Mouse (Mus musculus): Measurements from ENCODE around the gene Lrrc3b. TPM values are rescaled to one million over a fixed set of nuclear protein-coding genes. Genes with fewer than 3 reads are reported as not detected.

The Lrrc3b gene
- total RNA-seq (2021) = 1 to 10 TPM; 4.6 to 6.0 TPM
- 8.3 and 12.0 TPM in 2 replicates for polyA plus RNA-seq (2012; rRNA removed)
- long read RNA-seq, partial matches to known transcripts = 0 of 4 reads
- long read RNA-seq, other reads (novel, unspliced or antisense) = 0 of 4 reads

DNA sequence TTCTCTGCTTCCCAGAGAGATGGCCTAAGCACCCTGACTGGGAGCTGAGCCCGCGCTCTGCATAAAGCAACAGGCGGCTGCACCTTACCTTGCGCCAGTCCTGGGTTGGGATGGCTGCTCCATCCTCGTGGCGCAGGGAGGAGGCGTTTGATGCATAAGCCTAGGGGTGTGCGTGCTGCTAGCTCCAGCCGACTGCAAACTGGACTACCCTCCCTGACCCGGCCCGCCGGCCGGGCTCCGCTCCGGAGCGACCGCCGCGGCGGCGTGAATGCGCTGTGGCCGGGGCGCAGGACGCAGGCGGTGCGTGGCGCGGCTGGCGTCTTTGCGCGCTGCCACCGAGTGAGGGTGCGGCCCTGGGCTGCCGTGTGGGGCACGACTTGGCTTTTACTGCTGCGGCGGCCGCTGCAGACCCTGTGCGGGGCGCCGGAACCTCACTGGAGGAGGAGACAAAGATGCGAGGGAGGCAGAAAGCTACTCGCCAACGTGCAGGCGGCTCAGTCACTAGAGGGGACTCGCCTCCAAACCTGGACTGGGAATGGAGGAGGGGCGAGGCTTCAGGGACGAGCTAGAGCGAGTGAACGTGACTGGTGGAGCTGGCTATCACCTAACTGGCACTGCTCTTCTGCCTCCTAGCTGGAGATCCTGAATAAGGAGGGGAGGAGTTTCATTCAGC, at the start of gene Lrrc3b:
Gene Lrrc3b (minus strand): TSS at position 503 of the 673 bp plus-strand sequence.
- DNase-seq = peak; percentile 72

GRCm38 (mm10) chr14:15477668-15478067, 38.9 kb upstream of the Lrrc3b start:
- DNase-seq = no peak

DNA sequence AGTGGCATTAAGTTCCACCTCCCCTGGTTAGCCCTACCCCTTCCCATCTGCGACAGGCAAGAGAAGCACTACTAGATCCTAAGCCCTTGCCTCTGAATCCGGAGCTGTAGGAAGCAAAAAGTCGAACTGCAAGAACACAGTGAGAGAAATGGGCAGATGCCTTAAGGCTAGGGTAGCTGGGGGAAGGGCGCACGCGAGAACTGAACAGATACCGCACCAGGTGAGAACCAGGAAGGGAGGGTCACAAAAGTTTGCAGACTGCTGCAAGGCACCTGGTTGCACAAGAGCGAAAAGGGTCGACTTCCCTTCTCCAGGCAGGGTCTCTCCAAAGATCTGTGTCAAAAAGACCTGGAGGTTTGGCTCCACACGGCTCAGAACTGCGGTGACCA, 697 bp downstream of the Lrrc3b start:
- DNase-seq = peak; percentile 21

GRCm38 (mm10) chr14:15437501-15437941, 1.3 kb downstream of the Lrrc3b start:
- peak; percentile 44 for DNase-seq

DNA sequence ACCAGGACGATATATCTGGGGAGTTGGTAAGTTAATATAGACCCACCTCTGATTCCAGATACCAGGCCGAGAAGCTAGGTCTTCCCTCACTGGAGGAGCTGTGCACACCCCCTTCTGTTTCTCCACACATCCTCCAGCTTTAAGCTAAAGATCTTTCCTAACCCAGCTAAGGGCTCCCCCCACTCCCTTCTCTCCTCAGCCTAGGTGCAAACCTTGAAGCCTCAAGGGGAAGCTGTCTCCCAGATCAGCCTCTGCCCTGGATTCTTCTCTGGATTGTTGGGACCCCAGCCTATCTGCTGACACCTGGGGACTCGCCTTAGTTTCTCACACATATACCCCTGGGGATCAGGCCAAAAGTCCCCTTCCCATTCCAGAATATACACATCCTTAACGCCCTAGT, 1.7 kb downstream of the Lrrc3b start:
- no peak for DNase-seq

DNA sequence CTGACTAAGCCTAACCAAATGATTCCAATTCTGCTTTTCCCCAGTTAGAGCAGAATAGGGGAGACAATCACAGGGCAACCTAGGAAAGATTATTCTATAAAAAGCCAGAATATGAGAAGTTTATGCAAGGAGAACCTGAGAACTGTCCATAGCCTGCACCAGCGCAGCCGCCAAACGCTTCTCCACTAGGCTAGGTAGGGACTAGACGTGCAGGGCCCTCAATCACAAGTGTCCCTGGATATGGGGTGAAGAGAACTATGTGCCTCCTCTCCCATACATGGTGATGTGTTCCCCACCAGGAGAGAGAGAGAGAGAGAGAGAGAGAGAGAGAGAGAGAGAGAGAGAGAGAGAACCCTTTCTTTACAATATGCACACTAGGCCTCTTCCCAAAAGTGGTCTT, 2.2 kb downstream of the Lrrc3b start:
- no peak for DNase-seq

- DNase-seq = no peak
These were observed 6.4 kb downstream of the Lrrc3b start for GRCm38 (mm10) chr14:15432396-15432795.

DNA sequence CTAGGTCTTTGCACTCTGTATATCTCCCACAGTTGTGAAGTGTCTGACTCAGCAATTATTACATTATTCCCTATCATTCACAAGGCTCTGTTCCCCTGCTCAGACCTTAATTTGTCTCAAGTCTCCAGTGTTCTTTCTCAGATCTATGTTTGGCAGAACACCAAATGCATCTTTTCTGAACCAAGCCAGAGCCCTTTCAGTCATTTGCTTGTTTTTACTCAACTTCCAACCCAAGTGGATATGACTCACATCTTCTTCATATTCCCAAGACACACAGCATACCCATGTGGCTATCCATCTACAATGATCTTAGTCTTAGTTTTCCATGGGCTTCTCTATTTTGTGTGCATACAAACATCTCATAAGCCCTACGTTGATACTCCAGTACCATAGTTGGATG, 17.2 kb downstream of the Lrrc3b start:
- DNase-seq = no peak

DNA sequence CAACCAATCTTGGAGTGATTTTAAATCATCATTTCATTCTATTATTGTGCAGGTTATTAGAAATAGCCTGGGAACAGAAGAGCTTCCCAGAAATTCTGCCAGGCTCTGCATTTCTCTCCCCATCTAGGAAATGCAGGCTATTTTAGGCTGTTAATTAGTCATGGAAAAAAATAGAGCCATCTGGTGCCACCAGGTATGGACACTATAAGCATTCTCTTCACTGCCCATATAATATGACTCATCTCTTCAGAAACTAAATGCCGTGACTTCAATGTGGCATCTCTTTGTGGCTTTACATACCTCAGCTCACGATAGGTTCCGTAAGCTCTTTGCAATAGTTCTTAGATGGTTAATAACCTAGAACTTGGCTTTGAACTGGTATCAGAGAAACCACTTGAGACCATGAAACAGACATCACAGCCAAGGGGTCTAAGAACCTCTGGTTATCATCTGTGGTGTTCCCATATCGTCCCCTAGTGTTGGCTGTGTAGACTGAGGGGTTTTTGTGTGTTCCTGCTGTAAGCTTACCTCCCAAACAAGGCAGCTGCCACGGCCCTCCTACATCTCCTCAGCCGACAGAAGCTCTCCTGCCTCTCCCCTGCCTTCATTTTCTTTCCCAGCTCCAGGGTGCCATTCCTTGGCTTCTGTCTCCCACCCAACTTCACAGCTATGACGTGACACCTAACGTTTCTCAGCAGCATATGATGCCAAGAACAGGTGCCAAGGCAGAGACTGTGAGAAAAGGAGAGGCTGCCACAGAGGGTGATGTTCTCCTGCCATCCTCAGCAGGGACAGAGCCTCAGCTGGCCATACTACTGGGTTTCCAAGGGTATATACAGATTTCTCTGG, 27.9 kb downstream of the Lrrc3b start:
- no peak for DNase-seq

DNA sequence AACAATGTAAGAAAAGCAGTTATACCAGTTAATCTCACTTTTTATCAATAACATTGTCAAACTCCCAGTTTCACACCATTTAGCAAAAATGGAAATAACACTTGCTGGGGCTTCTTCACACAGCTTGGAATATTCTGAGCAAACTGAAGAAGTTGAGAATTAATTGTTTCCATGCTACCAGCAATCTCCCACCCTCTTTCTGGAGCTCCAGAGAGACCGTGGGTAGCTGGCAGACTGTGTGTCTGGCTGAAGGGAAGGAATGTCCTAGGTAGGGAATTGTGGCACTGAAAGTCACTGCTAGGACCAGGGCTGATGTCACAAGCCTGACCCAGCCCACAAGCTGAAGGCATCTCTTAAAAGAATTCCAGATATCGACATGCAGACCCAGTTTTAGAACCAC, 53.3 kb downstream of the Lrrc3b start:
- DNase-seq = no peak

- no peak for DNase-seq
These were observed 53.8 kb downstream of the Lrrc3b start for GRCm38 (mm10) chr14:15384972-15385371.

- no peak for DNase-seq
These were observed 54.3 kb downstream of the Lrrc3b start for GRCm38 (mm10) chr14:15384532-15384931.

DNA sequence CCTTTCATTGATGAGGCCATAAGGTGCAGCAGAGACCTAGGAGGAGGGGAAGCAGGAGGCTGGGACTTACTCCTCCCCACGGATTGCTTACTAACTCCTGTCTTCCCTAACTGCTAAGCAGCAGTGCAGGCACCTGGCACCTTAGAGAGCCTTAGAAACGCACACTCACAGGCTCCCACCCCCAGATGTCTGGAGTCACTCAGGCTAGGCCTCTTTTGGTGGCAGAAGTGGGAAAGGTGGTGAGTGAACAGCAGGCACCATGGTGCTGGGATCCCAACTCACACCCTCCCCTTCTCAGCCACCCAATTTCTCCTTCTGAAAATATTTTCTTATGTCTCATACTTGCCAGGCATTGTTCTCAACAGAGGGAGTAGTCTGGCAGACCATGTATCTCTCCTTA, 55.7 kb downstream of the Lrrc3b start:
- no peak for DNase-seq

- no peak for DNase-seq
These were observed 61.4 kb downstream of the Lrrc3b start for GRCm38 (mm10) chr14:15377368-15377767.

- DNase-seq = no peak
These were observed 62.0 kb downstream of the Lrrc3b start for GRCm38 (mm10) chr14:15376786-15377185.

- no peak for DNase-seq
These were observed 64.5 kb downstream of the Lrrc3b start for GRCm38 (mm10) chr14:15374271-15374670.

DNA sequence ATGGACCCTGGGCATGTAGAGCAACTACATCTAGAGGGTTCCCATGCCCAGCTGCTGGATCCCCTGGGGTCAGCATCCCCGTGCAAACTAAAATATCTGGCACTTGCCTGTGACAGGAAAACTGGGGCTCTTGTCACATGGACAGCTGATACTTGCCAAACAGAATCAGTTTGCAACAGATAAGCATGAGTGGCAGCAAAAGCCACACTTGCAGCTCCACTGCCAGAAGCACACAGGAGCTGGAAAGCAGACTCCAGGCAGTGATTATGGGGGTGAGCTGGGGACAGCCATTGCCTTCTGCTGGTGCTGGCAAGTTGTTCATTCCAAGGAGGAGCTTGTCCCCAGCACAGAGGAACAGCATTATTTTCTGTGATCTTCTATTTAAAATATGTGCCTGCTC, 65.8 kb downstream of the Lrrc3b start:
- DNase-seq = no peak

DNA sequence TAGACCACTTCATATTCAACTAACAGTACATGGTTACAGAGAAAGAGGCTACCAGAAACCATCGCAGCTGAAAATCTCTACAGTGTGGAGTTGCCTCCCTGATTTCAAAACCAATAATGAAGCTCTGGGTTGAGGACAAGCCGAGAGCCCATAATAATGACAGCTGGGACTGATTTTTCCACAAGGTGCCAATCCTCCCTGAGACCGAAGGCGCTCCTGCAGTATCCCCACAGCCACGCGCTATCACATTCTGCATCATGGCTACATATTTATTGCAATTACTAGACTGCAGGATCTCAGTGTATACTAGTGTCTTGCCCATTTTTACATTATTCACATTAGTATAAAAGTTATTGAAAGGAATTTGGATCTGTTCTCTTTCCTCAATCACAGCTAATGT, 73.7 kb downstream of the Lrrc3b start:
- DNase-seq = no peak

DNA sequence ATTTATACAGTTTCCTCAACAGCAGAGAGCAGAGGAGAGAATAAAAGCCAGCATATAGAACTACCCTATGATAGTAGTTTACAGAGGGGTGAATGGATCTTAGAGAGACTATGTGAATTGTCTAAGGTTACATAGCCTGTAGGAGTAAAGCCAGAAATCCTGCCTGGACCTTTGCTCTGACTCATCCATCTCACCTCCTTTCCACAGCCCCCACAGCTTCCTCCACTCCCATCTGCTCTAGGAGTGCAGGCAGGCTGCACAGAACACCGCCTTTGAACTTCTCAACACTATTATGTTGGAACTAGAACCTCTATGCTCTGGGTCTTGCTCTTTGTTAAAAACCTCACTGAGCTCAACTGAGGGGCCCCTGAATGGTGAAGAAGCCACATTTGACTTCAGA, 78.9 kb downstream of the Lrrc3b start:
- no peak for DNase-seq

- DNase-seq = no peak
These were observed 79.7 kb downstream of the Lrrc3b start for GRCm38 (mm10) chr14:15359134-15359533.

DNA sequence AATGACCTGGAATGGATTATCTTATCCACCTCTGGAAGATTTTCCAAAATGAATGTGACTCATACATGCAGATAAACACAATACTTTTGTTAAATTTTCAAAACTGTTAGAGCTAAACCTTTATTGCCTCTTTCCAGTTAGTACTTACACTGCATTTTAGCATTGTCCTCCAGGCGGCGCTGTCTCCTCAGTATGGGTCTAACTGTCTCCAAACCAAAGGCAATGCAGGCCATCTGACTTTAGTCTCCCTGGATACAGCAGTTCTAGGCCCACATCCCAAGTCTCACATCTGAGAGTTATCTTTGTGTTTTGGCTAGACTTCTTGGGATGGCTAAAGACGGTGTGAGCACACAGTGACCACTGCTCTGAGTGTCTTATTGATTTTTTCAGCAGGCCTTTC, 83.3 kb downstream of the Lrrc3b start:
- DNase-seq = peak; percentile 65

DNA sequence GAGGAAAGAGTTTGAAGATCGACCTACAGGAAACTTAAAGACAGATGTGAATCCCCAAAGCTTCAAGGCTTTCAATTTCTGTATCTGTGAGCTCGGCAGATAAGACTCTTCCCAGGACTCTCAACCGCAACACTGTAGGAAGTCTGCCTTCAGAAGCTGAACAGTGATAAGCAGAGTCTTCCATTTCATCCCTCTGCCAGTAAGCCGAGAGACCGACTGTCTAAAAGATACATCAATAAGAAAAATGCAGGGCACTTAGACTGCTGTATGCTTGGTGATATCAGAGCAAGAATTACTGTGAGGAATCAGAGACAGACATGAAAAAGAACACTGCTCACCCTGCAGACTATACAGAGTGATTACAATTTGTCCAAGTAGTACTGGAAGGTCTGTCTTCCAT, 84.5 kb downstream of the Lrrc3b start:
- no peak for DNase-seq

GRCm38 (mm10) chr14:15333130-15333529, 105.7 kb downstream of the Lrrc3b start:
- no peak for DNase-seq

All from adrenal gland, adult 2 months (tissue).